Mouse (Mus musculus): Measurements from ENCODE around the gene Dbf4. TPM values are rescaled to one million over a fixed set of nuclear protein-coding genes. Genes with fewer than 3 reads are reported as not detected.

Dbf4 gene
- polyA plus RNA-seq, 1 experiment from 2014 or later: 30.2 TPM

DNA sequence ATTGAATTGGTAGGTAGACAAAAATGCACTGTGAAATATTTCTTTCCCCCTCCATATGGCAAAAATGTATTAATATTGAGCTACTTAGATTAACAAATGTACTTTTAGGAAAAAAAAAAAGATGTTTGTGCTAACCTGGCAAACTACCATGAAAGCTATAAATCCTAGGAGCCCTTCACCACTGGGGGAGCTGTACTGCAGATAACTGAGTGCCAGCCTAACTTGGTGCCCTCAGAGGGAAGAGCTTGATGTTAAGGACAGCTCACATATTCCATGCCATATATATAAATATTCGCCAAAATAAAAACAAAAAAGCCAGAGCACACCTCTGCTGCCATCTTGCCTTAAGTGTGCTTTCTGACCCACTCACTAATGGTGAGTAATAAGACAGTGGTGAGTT, 60.2 kb downstream of the Dbf4 start:
- Histone ChIP-seq H3K36me3 (no peaks in the 10 kb centered on the region), H3K4me3 (no peak overlapping the region), H3K9me3 (no peaks in the 10 kb centered on the region), H3K27ac (no peak overlapping the region), H3K27me3 (no peaks in the 10 kb centered on the region), H3K4me2 (no peak overlapping the region), H3K4me1 (0 out of 2 replicates have a peak, but pooled peaks cover 3% of the 10 kb centered on the region), H3K9ac (no peak overlapping the region)
- WGBS: 68% methylated on average over 1 of the region's 1 CpGs
- ATAC-seq (ENCODE audit: insufficient number of reproducible peaks, low FRiP score, low TSS enrichment, low read depth): no peak

DNA sequence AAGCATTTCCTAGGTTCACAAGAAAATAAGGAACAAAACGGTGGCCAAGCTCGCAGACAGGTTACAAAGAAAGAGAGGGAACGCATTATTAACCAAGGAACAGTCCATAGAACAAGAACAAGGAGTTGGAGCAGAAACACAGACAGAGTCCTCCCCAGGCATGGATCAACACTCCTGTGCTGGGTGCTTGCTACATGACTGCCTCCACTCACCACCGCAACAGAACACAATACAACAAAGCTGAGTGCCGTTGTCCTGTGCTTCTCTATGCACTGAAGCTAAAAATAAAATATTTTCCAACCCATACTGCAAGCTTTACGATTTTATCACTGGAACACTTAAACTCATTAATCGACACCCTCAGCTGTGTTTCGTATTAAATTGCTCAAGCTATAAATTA, 64.8 kb downstream of the Dbf4 start:
- Histone ChIP-seq H3K4me1 (no peaks in the 10 kb centered on the region; the same call in 1 of the 2 replicates), H3K9ac (no peak overlapping the region)
- 62% methylated on average over 8 of the region's 8 CpGs for WGBS

DNA sequence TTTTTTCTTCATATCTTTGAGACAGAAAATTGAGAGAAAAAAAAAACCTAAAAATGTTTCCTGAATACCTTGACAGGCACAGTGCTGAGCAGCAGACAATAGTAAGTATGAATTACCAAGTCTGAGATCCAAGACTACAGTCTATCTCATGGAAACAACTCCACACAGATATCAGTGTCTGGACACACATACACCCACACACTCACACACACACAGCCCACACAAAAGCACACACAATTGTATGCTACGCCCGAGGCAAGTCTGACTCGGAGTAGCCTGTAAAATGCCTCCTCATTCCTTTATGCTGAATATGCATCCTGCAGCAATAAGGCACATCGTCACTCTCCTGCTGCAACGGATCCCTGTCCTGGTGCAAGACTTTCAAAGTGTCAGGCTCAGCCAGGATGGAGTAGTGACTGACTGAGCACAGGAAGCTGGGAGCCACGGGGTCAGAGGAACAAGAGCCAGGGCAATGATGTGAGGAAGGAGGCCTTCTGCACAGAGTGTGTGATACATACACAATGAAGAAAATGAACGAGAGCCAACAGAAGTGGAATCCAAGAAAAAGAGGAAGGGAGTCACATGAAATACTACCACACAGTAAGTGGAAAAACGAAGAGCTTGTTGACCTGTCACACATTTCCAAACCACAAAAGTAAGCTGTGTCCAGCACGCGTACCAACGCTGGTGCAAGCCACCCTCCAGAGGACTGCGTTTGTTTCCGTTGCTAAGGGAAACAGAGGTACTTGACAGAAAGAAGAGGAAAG, 65.4 kb downstream of the Dbf4 start:
- Histone ChIP-seq H3K27ac (peak overlapping the region; percentile 22; the same call in 1 of the 2 replicates), H3K9ac (no peak overlapping the region)
- 41% methylated on average over 13 of the region's 13 CpGs for WGBS

More for the DNA sequence above, 64.8 kb downstream of the Dbf4 start:
- Histone ChIP-seq H3K27ac (no peak overlapping the region), H3K27me3 (no peaks in the 10 kb centered on the region), H3K36me3 (no peaks in the 10 kb centered on the region), H3K4me3 (no peak overlapping the region), H3K9me3 (no peaks in the 10 kb centered on the region), H3K4me2 (no peak overlapping the region)
- no peak for ATAC-seq (ENCODE audit: insufficient number of reproducible peaks, low FRiP score, low TSS enrichment, low read depth)

DNA sequence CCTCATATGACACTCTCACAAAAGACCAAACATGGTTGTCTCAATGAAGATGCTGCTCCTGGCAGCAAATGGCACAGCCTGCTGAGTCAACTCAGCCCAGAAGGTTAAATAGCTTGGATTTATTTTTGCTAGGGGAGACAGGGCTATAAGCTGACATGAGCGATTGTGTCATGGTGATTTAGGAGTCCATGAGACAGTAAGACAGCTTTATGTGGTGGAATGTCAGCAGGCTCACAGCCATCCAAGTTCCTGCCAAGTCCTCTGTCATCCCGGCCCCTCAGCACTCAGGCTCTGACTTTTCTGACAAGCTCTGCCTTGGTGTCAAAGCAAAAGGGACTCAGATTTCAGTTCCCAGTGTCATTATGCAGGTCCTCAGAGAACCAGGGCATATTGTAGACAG, 66.2 kb downstream of the Dbf4 start:
- H3K4me3 ChIP-seq: no peak overlapping the region
- no peaks in the 10 kb centered on the region; the same call in 1 of the 2 replicates for H3K4me1 ChIP-seq
- no peak overlapping the region for H3K4me2 ChIP-seq
- H3K27ac ChIP-seq: no peak overlapping the region
- no peaks in the 10 kb centered on the region for H3K27me3 ChIP-seq
- no peak overlapping the region for H3K9ac ChIP-seq
- WGBS: 30% methylated on average over 2 of the region's 2 CpGs
- H3K9me3 ChIP-seq: no peaks in the 10 kb centered on the region
- H3K36me3 ChIP-seq: no peaks in the 10 kb centered on the region
- ATAC-seq (ENCODE audit: insufficient number of reproducible peaks, low FRiP score, low TSS enrichment, low read depth): no peak

More for the DNA sequence above, 65.4 kb downstream of the Dbf4 start:
- Histone ChIP-seq H3K4me2 (no peak overlapping the region), H3K4me1 (no peaks in the 10 kb centered on the region; the same call in 1 of the 2 replicates), H3K36me3 (no peaks in the 10 kb centered on the region), H3K27me3 (no peaks in the 10 kb centered on the region), H3K9me3 (no peaks in the 10 kb centered on the region), H3K4me3 (no peak overlapping the region)
- ATAC-seq (ENCODE audit: insufficient number of reproducible peaks, low FRiP score, low TSS enrichment, low read depth): no peak

DNA sequence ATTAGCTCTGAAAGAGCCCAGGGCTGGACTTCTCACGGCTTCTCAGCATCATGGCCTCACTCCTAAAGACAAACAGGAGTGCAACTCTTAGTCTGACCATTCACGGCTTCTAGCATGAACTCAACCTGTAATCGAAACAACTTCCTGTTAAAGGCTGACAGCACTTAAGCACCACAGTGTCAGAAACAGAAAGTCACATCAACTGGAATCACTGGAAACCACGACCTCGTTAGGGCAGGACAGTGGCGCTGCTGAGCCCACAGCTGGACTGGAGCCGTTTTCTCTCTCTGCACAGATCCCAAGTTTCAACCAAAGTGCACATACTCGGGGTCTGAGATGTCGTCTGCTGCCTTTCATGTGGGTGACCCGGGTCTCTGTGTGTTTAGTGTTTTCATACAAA, 73.0 kb downstream of the Dbf4 start:
- Histone ChIP-seq H3K27ac (no peak overlapping the region), H3K9ac (no peak overlapping the region), H3K9me3 (no peaks in the 10 kb centered on the region), H3K27me3 (no peaks in the 10 kb centered on the region), H3K36me3 (no peaks in the 10 kb centered on the region), H3K4me3 (no peak overlapping the region), H3K4me2 (no peak overlapping the region), H3K4me1 (no peaks in the 10 kb centered on the region)
- no peak for ATAC-seq (ENCODE audit: insufficient number of reproducible peaks, low FRiP score, low TSS enrichment, low read depth)
- WGBS: 47% methylated on average over 10 of the region's 10 CpGs

Other genes with a start within 250 kb of the Dbf4 start
- gene Adam22, start 54.6 kb downstream of the Dbf4 start, polyA plus RNA-seq (2015; fragmentation: Nextera tagmentation; extraction: Ambion mirVana): 11.6 and 13.1 TPM in 2 replicates
- gene Slc25a40, start 134 bp upstream of the Dbf4 start, polyA plus RNA-seq (2015; fragmentation: Nextera tagmentation; extraction: Ambion mirVana): 12.0 and 14.2 TPM in 2 replicates
- gene Rundc3b, start 200.2 kb upstream of the Dbf4 start, polyA plus RNA-seq (2015; fragmentation: Nextera tagmentation; extraction: Ambion mirVana): 2.6 and 3.0 TPM in 2 replicates
- 0.32 and 0.55 TPM in 2 replicates for gene Abcb1a, start 237.4 kb upstream of the Dbf4 start, polyA plus RNA-seq (2015; fragmentation: Nextera tagmentation; extraction: Ambion mirVana)

All from limb, embryonic 15.5 days (tissue).